Mouse (Mus musculus) C2C12 (cell line): ENCODE measurements around the gene Bricd5.

Experiments used
- CTCF ChIP-seq: IDR thresholded peaks from one replicate; pipeline ENCODE4 v1.5.1; 2011; ENCODE audit not compliant: control insufficient read depth, insufficient read depth, insufficient read length
- FOSL1 ChIP-seq: IDR thresholded peaks from one replicate; pipeline ENCODE4 v1.8.0; 2011; ENCODE audit warnings: mild to moderate bottlenecking, low read length; ENCODE audit not compliant: poor library complexity, insufficient read depth, severe bottlenecking
- MAX ChIP-seq: IDR thresholded peaks from one replicate; pipeline ENCODE4 v1.6.1; 2011; ENCODE audit warnings: mild to moderate bottlenecking, control low read depth
- MYOD1 ChIP-seq: IDR thresholded peaks from one replicate; pipeline ENCODE4 v1.6.1; 2011; ENCODE audit warnings: low read depth; ENCODE audit not compliant: control insufficient read depth, insufficient read length
- USF1 ChIP-seq: IDR thresholded peaks from one replicate; pipeline ENCODE4 v1.6.1; 2011; ENCODE audit warnings: low read depth, mild to moderate bottlenecking, control low read depth, moderate library complexity

DNA sequence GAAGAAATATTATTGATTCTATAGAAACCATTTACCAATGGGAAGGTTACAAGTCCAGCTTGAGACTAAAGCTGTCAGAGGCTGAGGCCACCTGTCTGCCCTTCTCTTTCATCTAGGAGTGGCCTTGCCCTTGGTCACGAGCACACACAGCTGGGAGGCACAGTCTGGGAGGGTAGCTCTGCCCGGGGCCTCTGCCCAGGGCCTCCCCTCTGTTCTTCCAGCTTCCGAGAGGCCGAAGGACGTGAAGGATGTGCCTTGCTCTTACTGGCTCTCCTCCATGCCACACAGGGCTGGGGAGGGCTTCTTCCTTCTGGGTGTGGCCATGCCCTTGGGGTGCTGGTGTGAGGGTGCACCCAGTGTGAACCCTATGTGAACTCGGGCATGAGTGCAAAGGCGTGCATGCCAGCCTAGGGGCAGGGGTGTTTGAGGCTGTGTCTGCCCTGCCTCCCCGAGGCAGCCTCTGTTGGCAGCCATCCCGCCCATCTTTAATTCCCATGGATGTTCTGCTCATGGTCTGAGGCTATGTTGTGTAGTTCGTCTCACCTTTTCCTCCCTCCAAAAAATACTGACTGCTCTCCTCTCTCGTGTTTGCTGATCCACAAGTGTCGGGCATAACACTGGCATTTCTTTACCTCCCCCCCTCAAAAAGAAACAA lies 34.2 kb downstream of the Bricd5 start:
- TF ChIP-seq CTCF = no peak
- TF ChIP-seq FOSL1 = no peak
- no peak for TF ChIP-seq USF1
- TF ChIP-seq MAX = no peak
- TF ChIP-seq MYOD1 = no peak
